Mouse (Mus musculus) embryonic facial prominence, embryonic 12.5 days (tissue): ENCODE results near the gene Cdh8. TPM values are rescaled to one million over a fixed set of nuclear protein-coding genes. Genes with fewer than 3 reads are reported as not detected.
"Not testable (repeated sequence)": the region's sequence is repeated elsewhere in the genome, so short reads cannot be mapped to it uniquely, and the experiment has no call there.

ENCODE experiments used
- ATAC-seq: fragments of 200-750 bp; cut with Nextera tagmentation; 2 replicates; pipeline ENCODE4 v1.8.0; 2017; ENCODE audit not compliant: insufficient number of reproducible peaks, insufficient read depth, low FRiP score, low TSS enrichment
- H3K27ac ChIP-seq: fragments of 300-500 bp; sonication (generic); 2 replicates; pipeline ENCODE4 v1.5.1; 2016; ENCODE audit warnings: mild to moderate bottlenecking
- H3K27me3 ChIP-seq: fragments of 300-500 bp; sonication (generic); 2 replicates; pipeline ENCODE4 v1.6.1; 2016; ENCODE audit warnings: mild to moderate bottlenecking, moderate library complexity
- H3K36me3 ChIP-seq: fragments of 300-500 bp; sonication (generic); 2 replicates; pipeline ENCODE4 v1.6.1; 2016; ENCODE audit warnings: mild to moderate bottlenecking
- H3K4me1 ChIP-seq: fragments of 300-500 bp; sonication (generic); 2 replicates; pipeline ENCODE4 v1.6.1; 2016
- H3K4me2 ChIP-seq: fragments of 300-500 bp; sonication (generic); replicated peaks from 2 replicates; pipeline ENCODE4 v1.6.1; 2016; ENCODE audit warnings: mild to moderate bottlenecking, moderate library complexity
- H3K4me3 ChIP-seq: fragments of 300-500 bp; sonication (generic); 2 replicates; pipeline ENCODE4 v1.5.1; 2016; ENCODE audit warnings: mild to moderate bottlenecking
- H3K9ac ChIP-seq: fragments of 300-500 bp; sonication (generic); 2 replicates; pipeline ENCODE4 v1.6.1; 2016; ENCODE audit warnings: mild to moderate bottlenecking, moderate library complexity
- H3K9me3 ChIP-seq: fragments of 300-500 bp; sonication (generic); 2 replicates; pipeline ENCODE4 v1.6.1; 2016; ENCODE audit warnings: mild to moderate bottlenecking, moderate library complexity
- WGBS: fragments of 180-500 bp; shearing (Covaris S2); methylation state at CpG from one replicate; pipeline ENCODE4 v1.1.7; 2016; 5-methylcytosine and 5-hydroxymethylcytosine counted together
- polyA plus RNA-seq: library from polyadenylated mRNA; unstranded; fragments of >200 nt; fragmentation: Nextera tagmentation; extraction: Ambion mirVana; gene quantifications from 2 replicates; pipeline ENCODE4 v1.2.1, GENCODE M21; 2016

Gene Cdh8
- polyA plus RNA-seq, 1 experiment from 2014 or later, result 2.4 TPM

GRCm38 (mm10) chr8:99267133-99267532, 149.1 kb downstream of the Cdh8 start:
- no peaks in the 10 kb centered on the region for H3K9me3 ChIP-seq
- H3K4me3 ChIP-seq, result no peak overlapping the region
- H3K36me3 ChIP-seq, result no peaks in the 10 kb centered on the region
- ATAC-seq, result no peak
- H3K27me3 ChIP-seq, result no peaks in the 10 kb centered on the region
- no peaks in the 10 kb centered on the region for H3K4me1 ChIP-seq
- no peak overlapping the region for H3K27ac ChIP-seq
- H3K9ac ChIP-seq, result no peak overlapping the region
- H3K4me2 ChIP-seq, result no peak overlapping the region
- 73% methylated on average over 3 of the region's 3 CpGs for WGBS

GRCm38 (mm10) chr8:99234372-99234771, 181.9 kb downstream of the Cdh8 start:
- no peaks in the 10 kb centered on the region for H3K36me3 ChIP-seq
- H3K4me2 ChIP-seq, result no peak overlapping the region
- no peak overlapping the region for H3K27ac ChIP-seq
- no peak overlapping the region for H3K9ac ChIP-seq
- no peak overlapping the region for H3K4me3 ChIP-seq
- ATAC-seq, result no peak
- no peaks in the 10 kb centered on the region for H3K9me3 ChIP-seq
- H3K27me3 ChIP-seq, result no peaks in the 10 kb centered on the region
- no peaks in the 10 kb centered on the region for H3K4me1 ChIP-seq
- WGBS, result 80% methylated on average over 4 of the region's 4 CpGs

GRCm38 (mm10) chr8:99223697-99224096, 192.6 kb downstream of the Cdh8 start:
- 39% methylated on average over 6 of the region's 6 CpGs for WGBS

GRCm38 (mm10) chr8:99205194-99205593, 211.1 kb downstream of the Cdh8 start:
- Histone ChIP-seq H3K9me3 (no peaks in the 10 kb centered on the region), H3K4me3 (no peak overlapping the region), H3K27ac (no peak overlapping the region), H3K36me3 (no peaks in the 10 kb centered on the region), H3K27me3 (no peaks in the 10 kb centered on the region), H3K9ac (no peak overlapping the region), H3K4me2 (no peak overlapping the region), H3K4me1 (no peaks in the 10 kb centered on the region)
- WGBS, result 80% methylated on average over 7 of the region's 7 CpGs
- ATAC-seq, result no peak

More at GRCm38 (mm10) chr8:99223697-99224096, 192.6 kb downstream of the Cdh8 start:
- Histone ChIP-seq H3K9ac (no peak overlapping the region), H3K9me3 (no peaks in the 10 kb centered on the region), H3K27me3 (no peaks in the 10 kb centered on the region), H3K4me2 (no peak overlapping the region), H3K36me3 (no peaks in the 10 kb centered on the region), H3K4me3 (no peak overlapping the region), H3K27ac (no peak overlapping the region), H3K4me1 (no peaks in the 10 kb centered on the region)
- no peak for ATAC-seq

DNA sequence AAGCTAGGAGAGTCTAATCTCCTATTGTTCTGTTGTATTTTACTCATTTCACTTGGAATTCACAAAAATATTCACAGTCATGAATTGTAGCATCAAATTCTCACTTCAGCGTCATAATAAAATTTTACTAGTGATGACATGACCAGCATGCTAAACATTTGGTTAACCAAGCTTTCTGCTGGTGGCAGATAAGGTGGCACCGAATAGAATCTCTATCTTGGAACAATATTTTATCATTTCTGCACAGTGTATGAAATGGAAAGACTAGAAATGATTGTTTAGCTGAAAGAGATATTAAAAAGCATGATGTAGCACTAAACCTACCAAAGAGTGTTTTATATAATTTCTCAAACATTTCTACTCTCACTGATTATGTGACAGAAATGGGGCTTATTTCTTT, 225.6 kb downstream of the Cdh8 start:
- 83% methylated on average over 2 of the region's 2 CpGs for whole genome bisulfite sequencing
- Histone ChIP-seq H3K27me3 (no peaks in the 10 kb centered on the region), H3K9ac (no peak overlapping the region), H3K36me3 (no peaks in the 10 kb centered on the region), H3K9me3 (no peaks in the 10 kb centered on the region), H3K4me1 (no peaks in the 10 kb centered on the region), H3K4me2 (no peak overlapping the region), H3K27ac (no peak overlapping the region), H3K4me3 (no peak overlapping the region)
- ATAC-seq, result no peak

DNA sequence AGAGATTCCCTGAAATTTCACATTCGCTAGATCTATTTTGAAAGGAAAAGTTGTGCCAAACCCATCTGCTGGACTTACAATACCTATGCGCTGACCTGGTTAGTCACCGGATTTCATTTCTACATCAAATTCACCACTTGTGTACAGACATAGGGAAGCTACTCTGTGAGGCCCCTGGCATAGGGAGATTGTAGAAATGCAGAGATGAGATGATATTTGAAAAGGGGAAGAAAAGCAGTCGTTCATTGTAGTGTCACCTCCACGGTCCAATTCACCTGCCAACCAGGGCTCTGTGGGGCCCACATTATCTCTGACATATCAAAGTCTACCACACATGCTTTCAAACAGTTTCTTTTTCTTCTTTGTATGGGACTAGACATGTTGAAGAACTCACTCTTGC, 229.4 kb downstream of the Cdh8 start:
- Histone ChIP-seq H3K27ac (no peak overlapping the region), H3K4me1 (no peaks in the 10 kb centered on the region), H3K4me2 (no peak overlapping the region), H3K9me3 (no peaks in the 10 kb centered on the region), H3K27me3 (no peaks in the 10 kb centered on the region), H3K9ac (no peak overlapping the region), H3K4me3 (no peak overlapping the region), H3K36me3 (no peaks in the 10 kb centered on the region)
- no peak for ATAC-seq
- 92% methylated on average over 5 of the region's 5 CpGs for WGBS

DNA sequence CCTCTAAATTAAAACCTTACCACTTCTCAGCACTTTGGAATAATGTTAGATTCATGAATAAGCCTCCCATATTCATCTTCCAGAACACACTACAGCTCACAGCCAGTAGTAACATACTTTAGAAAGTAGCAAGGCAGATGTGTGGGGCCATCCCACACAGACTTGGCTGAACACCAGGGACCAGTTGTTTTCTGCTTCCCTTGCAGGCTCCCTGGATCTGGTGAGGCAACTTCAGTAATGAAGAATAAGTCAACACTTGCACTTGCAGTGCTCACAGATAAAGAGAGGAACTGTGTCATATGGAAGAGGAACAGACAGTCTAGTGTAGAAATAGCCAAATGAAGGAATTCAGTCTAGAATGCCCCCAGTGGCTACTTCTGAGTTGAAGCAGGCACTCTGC, 232.1 kb downstream of the Cdh8 start:
- Histone ChIP-seq H3K27me3 (no peaks in the 10 kb centered on the region), H3K36me3 (no peaks in the 10 kb centered on the region), H3K27ac (no peak overlapping the region), H3K4me2 (no peak overlapping the region), H3K4me1 (no peaks in the 10 kb centered on the region), H3K9me3 (no peaks in the 10 kb centered on the region), H3K9ac (no peak overlapping the region), H3K4me3 (no peak overlapping the region)
- ATAC-seq, result no peak

GRCm38 (mm10) chr8:99166966-99167365, 249.3 kb downstream of the Cdh8 start:
- H3K36me3 ChIP-seq, result no peaks in the 10 kb centered on the region
- H3K27ac ChIP-seq, result no peak overlapping the region
- no peaks in the 10 kb centered on the region for H3K4me1 ChIP-seq
- no peaks in the 10 kb centered on the region for H3K9me3 ChIP-seq
- WGBS, result 35% methylated on average over 3 of the region's 3 CpGs
- ATAC-seq, result no peak
- H3K4me3 ChIP-seq, result no peak overlapping the region
- H3K4me2 ChIP-seq, result no peak overlapping the region
- H3K9ac ChIP-seq, result no peak overlapping the region
- no peaks in the 10 kb centered on the region for H3K27me3 ChIP-seq

- no peaks in the 10 kb centered on the region for H3K27me3 ChIP-seq
- H3K27ac ChIP-seq, result no peak overlapping the region
- no peaks in the 10 kb centered on the region for H3K36me3 ChIP-seq
- no peak overlapping the region for H3K4me3 ChIP-seq
- WGBS, result 59% methylated on average over 4 of the region's 4 CpGs
- no peaks in the 10 kb centered on the region for H3K4me1 ChIP-seq
- ATAC-seq, result no peak
- no peak overlapping the region for H3K4me2 ChIP-seq
- H3K9ac ChIP-seq, result no peak overlapping the region
- no peaks in the 10 kb centered on the region for H3K9me3 ChIP-seq
These were observed 254.6 kb downstream of the Cdh8 start for GRCm38 (mm10) chr8:99161633-99162032.

- ATAC-seq, result no peak
- H3K4me3 ChIP-seq, result no peak overlapping the region
- no peak overlapping the region for H3K4me2 ChIP-seq
- 90% methylated on average over 6 of the region's 6 CpGs for WGBS
- no peaks in the 10 kb centered on the region for H3K4me1 ChIP-seq
- H3K27me3 ChIP-seq, result no peaks in the 10 kb centered on the region
- H3K27ac ChIP-seq, result no peak overlapping the region
- H3K9ac ChIP-seq, result no peak overlapping the region
- no peaks in the 10 kb centered on the region for H3K36me3 ChIP-seq
- no peaks in the 10 kb centered on the region for H3K9me3 ChIP-seq
These were observed 270.8 kb downstream of the Cdh8 start for GRCm38 (mm10) chr8:99145436-99145835.

DNA sequence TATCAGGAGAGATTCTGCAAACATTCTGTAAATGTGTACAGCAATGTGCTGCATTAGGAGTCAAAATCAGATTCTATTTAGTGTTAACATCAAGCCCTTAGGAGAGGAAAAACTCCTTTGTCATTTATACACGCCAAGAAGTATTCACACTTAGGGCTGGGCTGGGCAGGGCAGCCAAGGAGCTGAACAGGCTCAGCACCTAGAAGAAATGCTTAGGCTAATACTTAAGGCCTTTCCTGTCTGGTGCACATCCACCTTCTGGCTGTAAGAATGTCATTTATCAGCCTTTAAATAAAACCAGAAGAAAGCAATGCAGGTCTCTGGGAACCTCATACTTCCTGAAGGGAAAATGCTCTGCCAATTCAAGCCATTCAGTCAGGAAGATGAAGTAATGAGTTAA, 271.5 kb downstream of the Cdh8 start:
- 54% methylated on average over 1 of the region's 1 CpGs for WGBS
- not testable (repeated sequence) for H3K4me2 ChIP-seq, H3K27me3 ChIP-seq, H3K4me1 ChIP-seq, H3K27ac ChIP-seq, H3K36me3 ChIP-seq, H3K4me3 ChIP-seq, ATAC-seq, H3K9me3 ChIP-seq, H3K9ac ChIP-seq

GRCm38 (mm10) chr8:99098453-99098852, 317.8 kb downstream of the Cdh8 start:
- Histone ChIP-seq H3K4me3 (no peak overlapping the region), H3K27me3 (no peaks in the 10 kb centered on the region), H3K4me2 (no peak overlapping the region), H3K27ac (no peak overlapping the region), H3K9me3 (no peaks in the 10 kb centered on the region), H3K36me3 (no peaks in the 10 kb centered on the region), H3K9ac (no peak overlapping the region), H3K4me1 (no peaks in the 10 kb centered on the region)
- ATAC-seq, result no peak
- WGBS, result 77% methylated on average over 2 of the region's 2 CpGs

DNA sequence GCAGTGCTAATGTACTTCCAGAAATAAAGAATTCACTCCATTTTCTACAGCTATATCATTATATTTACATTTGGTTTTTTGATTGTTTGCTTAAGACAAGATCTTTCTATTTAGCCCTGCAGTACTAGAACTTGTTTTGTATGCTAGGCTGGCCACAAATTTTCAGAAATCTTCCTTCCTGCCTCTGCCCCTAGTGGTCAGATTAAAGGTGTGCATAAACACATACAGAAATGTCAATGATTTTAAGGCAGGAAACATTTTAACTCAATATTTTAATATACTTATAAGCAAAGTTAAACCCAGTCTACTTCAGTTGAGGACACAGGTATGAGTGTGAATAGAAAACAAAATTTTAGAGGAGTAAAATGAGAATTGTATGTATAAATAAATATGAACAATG, 364.9 kb downstream of the Cdh8 start:
- Histone ChIP-seq H3K36me3 (no peaks in the 10 kb centered on the region), H3K4me3 (no peak overlapping the region), H3K27me3 (no peaks in the 10 kb centered on the region), H3K9ac (no peak overlapping the region), H3K27ac (no peak overlapping the region), H3K9me3 (no peaks in the 10 kb centered on the region), H3K4me2 (no peak overlapping the region), H3K4me1 (no peaks in the 10 kb centered on the region)
- no peak for ATAC-seq
